Mouse (Mus musculus) MEL (cell line): ENCODE data around the gene Zfp740. TPM values are rescaled to one million over a fixed set of nuclear protein-coding genes. Genes with fewer than 3 reads are reported as not detected.

Experiments used
- DNase-seq: peaks from one replicate; pipeline ENCODE4 v3.0.0; 2011; ENCODE audit warnings: low read depth, low spot score
- H3K27ac ChIP-seq: 2 replicates; pipeline ENCODE4 v1.5.1; 2012; ENCODE audit warnings: low read depth, mild to moderate bottlenecking, control low read depth, low read length, moderate library complexity; ENCODE audit not compliant: control insufficient read depth
- H3K27me3 ChIP-seq, 2 experiments: fragments of 150-350 bp in 1 of 2; sonication (generic) in 1 of 2; 2 replicates each; pipeline ENCODE4 v1.6.1; 2012; ENCODE audit warnings: low read length in 2 of 2, mild to moderate bottlenecking in 2 of 2, improper control_type of control experiment in 1 of 2, moderate library complexity in 1 of 2; ENCODE audit not compliant: insufficient read depth in 2 of 2, control insufficient read depth in 1 of 2
- H3K36me3 ChIP-seq, 2 experiments: 2 replicates each; pipeline ENCODE4 v1.6.1; 2012 to 2014; ENCODE audit warnings: low read length in 2 of 2, improper control_type of control experiment in 1 of 2, inconsistent platforms in 1 of 2, mild to moderate bottlenecking in 1 of 2; ENCODE audit not compliant: insufficient read depth in 2 of 2, control insufficient read depth in 1 of 2
- H3K4me1 ChIP-seq, 2 experiments: fragments of 150-350 bp in 1 of 2; sonication (generic) in 1 of 2; 2 replicates each; pipeline ENCODE4 v1.6.1; 2012; ENCODE audit warnings: low read length in 2 of 2, improper control_type of control experiment in 1 of 2, mild to moderate bottlenecking in 1 of 2; ENCODE audit not compliant: insufficient read depth in 2 of 2, control insufficient read depth in 1 of 2
- H3K4me3 ChIP-seq, 2 experiments: fragments of 150-350 bp in 1 of 2; sonication (generic) in 1 of 2; 2 replicates each; pipeline ENCODE4 v1.5.1; 2012; ENCODE audit warnings: low read depth in 2 of 2, low read length in 2 of 2, mild to moderate bottlenecking in 2 of 2, moderate library complexity in 2 of 2, control low read depth in 1 of 2, improper control_type of control experiment in 1 of 2; ENCODE audit not compliant: control insufficient read depth in 1 of 2, insufficient read depth in 1 of 2
- H3K79me2 ChIP-seq: 2 replicates; pipeline ENCODE4 v1.6.1; 2012; ENCODE audit warnings: mild to moderate bottlenecking, low read length, moderate library complexity; ENCODE audit not compliant: control insufficient read depth, poor library complexity, insufficient read depth
- H3K9ac ChIP-seq: 2 replicates; pipeline ENCODE4 v1.6.1; 2012; ENCODE audit warnings: low read depth, mild to moderate bottlenecking, control low read depth, low read length, moderate library complexity; ENCODE audit not compliant: control insufficient read depth, poor library complexity, severe bottlenecking
- H3K9me3 ChIP-seq: fragments of 150-350 bp; sonication (generic); replicated peaks from 2 replicates; pipeline ENCODE4 v1.6.1; 2012; ENCODE audit warnings: mild to moderate bottlenecking, low read length, improper control_type of control experiment, moderate library complexity; ENCODE audit not compliant: insufficient read depth
- GATA1 ChIP-seq: IDR thresholded peaks from 2 replicates; pipeline ENCODE4 v1.6.1; 2011; ENCODE audit warnings: low read depth, low read length, improper control_type of control experiment
- HCFC1 ChIP-seq: IDR thresholded peaks from 2 replicates; pipeline ENCODE4 v1.6.1; 2012; ENCODE audit warnings: low read depth, mild to moderate bottlenecking, inconsistent platforms, low read length, improper control_type of control experiment, moderate library complexity
- KAT2A ChIP-seq: conservative IDR thresholded peaks from 2 replicates; pipeline ENCODE4 v1.6.1; 2012; ENCODE audit warnings: low read depth, low read length, improper control_type of control experiment, inconsistent platforms
- MAFK ChIP-seq: IDR thresholded peaks from 2 replicates; pipeline ENCODE4 v1.6.1; 2011; ENCODE audit warnings: low read depth, mild to moderate bottlenecking, low read length, improper control_type of control experiment, borderline replicate concordance
- MAX ChIP-seq: IDR thresholded peaks from 2 replicates; pipeline ENCODE4 v1.6.1; 2011; ENCODE audit warnings: low read length, improper control_type of control experiment
- MAZ ChIP-seq: IDR thresholded peaks from 2 replicates; pipeline ENCODE4 v1.6.1; 2012; ENCODE audit warnings: low read depth, mild to moderate bottlenecking, inconsistent platforms, low read length, improper control_type of control experiment
- MXI1 ChIP-seq: IDR thresholded peaks from 2 replicates; pipeline ENCODE4 v1.6.1; 2011; ENCODE audit warnings: mild to moderate bottlenecking, low read depth, low read length, improper control_type of control experiment
- MYC ChIP-seq: IDR thresholded peaks from 2 replicates; pipeline ENCODE4 v1.6.1; 2011; ENCODE audit warnings: low read depth, mild to moderate bottlenecking, low read length, improper control_type of control experiment, moderate library complexity
- NELFE ChIP-seq: IDR thresholded peaks from 2 replicates; pipeline ENCODE4 v1.6.1; 2011; ENCODE audit warnings: low read depth, low read length, improper control_type of control experiment
- NRF1 ChIP-seq: IDR thresholded peaks from 2 replicates; pipeline ENCODE4 v1.6.1; 2014; ENCODE audit warnings: low read depth, mild to moderate bottlenecking, inconsistent platforms, low read length, improper control_type of control experiment, moderate library complexity; ENCODE audit not compliant: poor library complexity, insufficient read depth, severe bottlenecking
- POLR2A ChIP-seq, 2 experiments: IDR thresholded peaks; 2 replicates each; pipeline ENCODE4 v1.6.1; 2011 to 2012; ENCODE audit warnings: low read length in 2 of 2, mild to moderate bottlenecking in 2 of 2, control low read depth in 1 of 2, improper control_type of control experiment in 1 of 2, low read depth in 1 of 2, moderate library complexity in 1 of 2; ENCODE audit not compliant: control insufficient read depth in 1 of 2, insufficient read depth in 1 of 2, poor library complexity in 1 of 2
- TAL1 ChIP-seq: IDR thresholded peaks from 2 replicates; pipeline ENCODE4 v1.6.1; 2012; ENCODE audit warnings: mild to moderate bottlenecking, inconsistent platforms, low read length, moderate library complexity, mixed read lengths
- TCF12 ChIP-seq: IDR thresholded peaks from 2 replicates; pipeline ENCODE4 v1.6.1; 2014; ENCODE audit warnings: low read depth, mild to moderate bottlenecking, inconsistent platforms, low read length, improper control_type of control experiment, moderate library complexity
- UBTF ChIP-seq: IDR thresholded peaks from 2 replicates; pipeline ENCODE4 v1.6.1; 2012; ENCODE audit warnings: low read depth, mild to moderate bottlenecking, inconsistent platforms, low read length, improper control_type of control experiment, moderate library complexity, borderline replicate concordance; ENCODE audit not compliant: insufficient read depth
- USF1 ChIP-seq: IDR thresholded peaks from 2 replicates; pipeline ENCODE4 v1.6.1; 2014; ENCODE audit warnings: low read depth, mild to moderate bottlenecking, inconsistent platforms, low read length, improper control_type of control experiment, moderate library complexity
- USF2 ChIP-seq, 2 experiments: IDR thresholded peaks; 2 replicates each; pipeline ENCODE4 v1.6.1; 2011 to 2012; ENCODE audit warnings: improper control_type of control experiment in 2 of 2, low read length in 2 of 2, borderline replicate concordance in 1 of 2, inconsistent platforms in 1 of 2, low read depth in 1 of 2, mild to moderate bottlenecking in 1 of 2; ENCODE audit not compliant: insufficient read depth in 1 of 2
- ZC3H11A ChIP-seq: IDR thresholded peaks from 2 replicates; pipeline ENCODE4 v1.6.1; 2012; ENCODE audit warnings: low read depth, mild to moderate bottlenecking, inconsistent platforms, low read length, improper control_type of control experiment
- ZNF384 ChIP-seq: IDR thresholded peaks from 2 replicates; pipeline ENCODE4 v1.6.1; 2012; ENCODE audit warnings: low read depth, mild to moderate bottlenecking, inconsistent platforms, low read length, improper control_type of control experiment
- polyA plus RNA-seq, 2 experiments: library from polyadenylated mRNA; stranded (reverse) in 1 of 2; unstranded in 1 of 2; fragments of >175 nt in 1 of 2; fragments of >200 nt in 1 of 2; gene quantifications; 2 replicates each; pipeline versions ENCODE4 v1.2.1 to v1.2.4; 2012; ENCODE audit warnings: low replicate concordance in 2 of 2, low read depth in 1 of 2; ENCODE audit not compliant: insufficient read length in 2 of 2, insufficient read depth in 1 of 2, missing spikeins in 1 of 2
- total RNA-seq: library from RNA; depleted of rRNA; stranded (reverse); fragments of 300-350 nt; gene quantifications from 2 replicates; pipeline ENCODE4 v1.2.3, GENCODE M21; 2012

Gene Zfp740
- total and polyA plus RNA-seq, 3 experiments: 39.9 to 50.1 TPM; not detected in 1

DNA sequence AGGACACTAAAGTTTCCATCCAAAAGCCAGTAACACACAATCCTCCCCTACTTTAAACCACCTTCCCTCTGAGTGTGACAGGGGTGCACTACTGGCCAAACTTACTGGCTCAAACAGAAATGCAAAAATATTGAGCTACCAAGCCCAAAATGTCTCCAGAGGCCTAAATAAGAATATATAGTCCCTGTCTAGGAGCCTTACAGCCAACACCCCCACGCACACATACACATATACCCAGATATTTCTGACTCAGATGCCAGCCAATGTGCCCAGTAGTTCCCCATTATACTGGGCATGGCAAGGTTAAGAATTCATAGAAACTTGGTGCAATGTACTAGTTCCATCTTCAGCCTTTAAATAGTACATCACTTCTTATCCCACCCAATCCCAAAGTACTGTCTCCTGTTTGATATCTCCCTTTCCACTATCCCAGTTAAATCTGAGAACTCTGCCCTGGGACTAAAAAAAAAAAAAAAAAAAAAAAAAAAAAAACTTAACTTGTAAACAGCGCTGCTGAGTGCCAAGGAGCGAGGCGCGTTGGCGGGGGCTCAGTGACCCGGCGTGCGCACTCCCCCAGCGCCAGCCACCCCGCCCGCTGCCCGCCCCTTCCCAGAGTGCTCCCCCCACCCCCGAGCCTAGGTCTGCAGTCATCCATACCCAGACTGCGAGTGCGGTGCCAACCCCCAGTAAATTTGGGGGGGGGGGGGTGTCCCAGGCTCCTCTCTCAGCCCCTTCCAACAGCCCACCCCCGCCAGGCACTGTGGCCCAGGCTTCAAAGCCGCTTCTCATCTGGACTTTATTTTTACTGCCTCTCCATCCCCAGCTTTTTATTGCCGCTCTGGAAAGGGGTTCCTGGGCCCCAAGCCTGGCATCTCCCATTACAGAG is 41.5 kb downstream of the Zfp740 start:
- H3K27me3 ChIP-seq: peaks cover 12 to 19% of the 10 kb centered on the region in 2 experiments; a peak in 3 of 4 replicates
- peak overlapping the region; percentile 6; the same call in 1 of the 2 replicates for H3K9ac ChIP-seq
- no peak overlapping the region for H3K27ac ChIP-seq
- peaks cover 5 to 28% of the 10 kb centered on the region in 2 experiments for H3K4me1 ChIP-seq
- H3K4me3 ChIP-seq: peak overlapping the region in 1 of 2 experiments; percentile 33; a peak in 3 of 4 replicates
- H3K9me3 ChIP-seq: no peaks in the 10 kb centered on the region
- TF ChIP-seq MXI1 (no peak), USF1 (no peak), GATA1 (no peak), ZNF384 (peak; percentile 89)
- no peak for DNase-seq
- peaks cover 0 to 7% of the 10 kb centered on the region in 2 experiments; a peak in 2 of 4 replicates for H3K36me3 ChIP-seq
- H3K79me2 ChIP-seq: no peaks in the 10 kb centered on the region; the same call in 1 of the 2 replicates

DNA sequence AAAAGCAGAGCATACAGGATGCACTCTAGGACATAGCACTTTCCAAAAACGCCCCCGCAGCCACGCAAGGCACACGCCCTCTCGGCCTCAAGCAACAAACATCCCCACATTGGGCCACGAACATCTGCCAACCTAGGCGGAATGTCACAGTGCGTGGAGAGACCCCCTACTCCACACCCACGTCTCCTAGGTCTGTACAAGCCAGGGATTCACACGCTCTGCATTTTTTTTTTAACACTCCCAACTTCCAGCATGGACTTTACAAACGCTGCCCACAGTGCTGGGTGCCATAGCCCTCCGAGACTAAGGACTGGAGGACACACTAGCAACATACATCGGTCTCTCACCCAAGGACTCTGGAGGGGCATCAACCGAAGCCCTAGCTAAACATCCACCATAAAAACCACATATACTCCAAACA is 42.4 kb downstream of the Zfp740 start:
- peak overlapping the region; percentile 63 for H3K9ac ChIP-seq
- peaks cover 5 to 28% of the 10 kb centered on the region in 2 experiments for H3K4me1 ChIP-seq
- H3K27ac ChIP-seq: no peak overlapping the region
- no peak for DNase-seq
- TF ChIP-seq ZNF384 (peak; percentile 45), TCF12 (no peak), ZC3H11A (no peak), KAT2A (no peak), TAL1 (no peak), POLR2A (IDR thresholded peaks at IDR 0.05; ENCODE audit: control insufficient read depth in 1 of 2, insufficient read depth in 1 of 2, low read depth in 1 of 2, low read length in 2 of 2, poor library complexity in 1 of 2) (no peak), MAFK (no peak), MYC (no peak), MXI1 (peak; percentile 64), UBTF (no peak), MAZ (no peak), USF2 (IDR thresholded peaks at IDR 0.05; ENCODE audit: borderline replicate concordance in 1 of 2, insufficient read depth in 1 of 2, low read depth in 1 of 2, low read length in 2 of 2) (no peak), NELFE (no peak), HCFC1 (no peak), NRF1 (no peak), MAX (peak; percentile 56; the same call in 1 of the 2 replicates)
- no peaks in the 10 kb centered on the region; the same call in 1 of the 2 replicates for H3K79me2 ChIP-seq
- H3K36me3 ChIP-seq: peaks cover 0 to 7% of the 10 kb centered on the region in 2 experiments; a peak in 2 of 4 replicates
- peaks cover 12 to 21% of the 10 kb centered on the region in 2 experiments for H3K27me3 ChIP-seq
- no peaks in the 10 kb centered on the region for H3K9me3 ChIP-seq
- peak overlapping the region; percentile 67 to 79 for H3K4me3 ChIP-seq
